Mouse (Mus musculus): Measurements from ENCODE around the gene Cdc14a. TPM values are rescaled to one million over a fixed set of nuclear protein-coding genes. Genes with fewer than 3 reads are reported as not detected.

Cdc14a gene
- polyA plus RNA-seq, 1 experiment from 2014 or later, result 15.7 TPM

- peaks cover 18% of the 10 kb centered on the region; the same call in 1 of the 2 replicates for H3K4me1 ChIP-seq (ENCODE audit: control insufficient read depth, insufficient read depth, low read length)
- no peak for ATAC-seq (ENCODE audit: insufficient number of reproducible peaks, insufficient read depth, low FRiP score, low read depth)
- H3K9ac ChIP-seq (replicated peaks; ENCODE audit: low read depth, low read length), result no peak overlapping the region
- WGBS, result 48% methylated on average over 8 of the region's 8 CpGs
- no peaks in the 10 kb centered on the region for H3K9me3 ChIP-seq (ENCODE audit: control insufficient read depth, low read depth, low read length)
- no peak overlapping the region for H3K4me3 ChIP-seq (ENCODE audit: low read depth, low read length)
- H3K27ac ChIP-seq (ENCODE audit: low read length), result 0 out of 2 replicates have a peak overlapping the region, but pooled peaks have one; percentile 15
- H3K27me3 ChIP-seq (ENCODE audit: control insufficient read depth, insufficient read depth, low read length), result no peaks in the 10 kb centered on the region
- no peak overlapping the region for H3K4me2 ChIP-seq (replicated peaks; ENCODE audit: low read depth, low read length)
- H3K36me3 ChIP-seq (ENCODE audit: control insufficient read depth, insufficient read depth, low read length), result no peaks in the 10 kb centered on the region
Observed at GRCm38 (mm10) chr3:116409486-116409885, 14.3 kb downstream of the Cdc14a start.

GRCm38 (mm10) chr3:116408856-116409255, 15.0 kb downstream of the Cdc14a start:
- Histone ChIP-seq H3K27ac (ENCODE audit: low read length) (no peak overlapping the region), H3K4me2 (replicated peaks; ENCODE audit: low read depth, low read length) (no peak overlapping the region), H3K9me3 (ENCODE audit: control insufficient read depth, low read depth, low read length) (no peaks in the 10 kb centered on the region), H3K4me3 (ENCODE audit: low read depth, low read length) (no peak overlapping the region), H3K4me1 (ENCODE audit: control insufficient read depth, insufficient read depth, low read length) (peaks cover 18% of the 10 kb centered on the region; the same call in 1 of the 2 replicates), H3K36me3 (ENCODE audit: control insufficient read depth, insufficient read depth, low read length) (no peaks in the 10 kb centered on the region), H3K9ac (replicated peaks; ENCODE audit: low read depth, low read length) (no peak overlapping the region), H3K27me3 (ENCODE audit: control insufficient read depth, insufficient read depth, low read length) (no peaks in the 10 kb centered on the region)
- ATAC-seq (ENCODE audit: insufficient number of reproducible peaks, insufficient read depth, low FRiP score, low read depth), result no peak
- 70% methylated on average over 10 of the region's 10 CpGs for WGBS

GRCm38 (mm10) chr3:116405516-116405915, 18.3 kb downstream of the Cdc14a start:
- Histone ChIP-seq H3K4me1 (ENCODE audit: control insufficient read depth, insufficient read depth, low read length) (peaks cover 11% of the 10 kb centered on the region; the same call in 1 of the 2 replicates), H3K9me3 (ENCODE audit: control insufficient read depth, low read depth, low read length) (no peaks in the 10 kb centered on the region), H3K36me3 (ENCODE audit: control insufficient read depth, insufficient read depth, low read length) (no peaks in the 10 kb centered on the region), H3K27ac (ENCODE audit: low read length) (no peak overlapping the region), H3K27me3 (ENCODE audit: control insufficient read depth, insufficient read depth, low read length) (no peaks in the 10 kb centered on the region), H3K4me3 (ENCODE audit: low read depth, low read length) (no peak overlapping the region), H3K9ac (replicated peaks; ENCODE audit: low read depth, low read length) (no peak overlapping the region), H3K4me2 (replicated peaks; ENCODE audit: low read depth, low read length) (no peak overlapping the region)
- WGBS, result 74% methylated on average over 9 of the region's 9 CpGs
- ATAC-seq (ENCODE audit: insufficient number of reproducible peaks, insufficient read depth, low FRiP score, low read depth), result no peak

DNA sequence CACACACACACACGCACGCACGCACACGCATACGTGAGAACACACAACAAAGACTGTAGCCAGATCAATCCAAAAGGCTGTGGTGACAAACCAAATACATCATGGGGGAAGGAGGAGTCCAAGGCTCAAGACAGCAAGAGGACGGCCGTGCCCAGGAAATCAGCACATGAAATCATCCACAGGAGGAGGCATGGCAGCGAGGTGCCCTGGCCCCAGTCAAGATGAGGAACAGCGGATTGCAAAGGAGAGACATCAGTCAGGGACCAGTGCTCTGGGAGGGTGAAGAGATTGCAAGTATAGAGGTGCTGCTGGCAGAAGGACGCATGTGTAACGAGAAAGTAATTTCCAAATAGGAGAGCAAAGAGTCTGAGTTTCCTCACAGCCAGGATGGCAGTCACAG, 22.4 kb downstream of the Cdc14a start:
- no peak for ATAC-seq (ENCODE audit: insufficient number of reproducible peaks, insufficient read depth, low FRiP score, low read depth)
- WGBS, result 90% methylated on average over 11 of the region's 11 CpGs

GRCm38 (mm10) chr3:116399349-116400090, 24.3 kb downstream of the Cdc14a start:
- no peaks in the 10 kb centered on the region for H3K9me3 ChIP-seq (ENCODE audit: control insufficient read depth, low read depth, low read length)

More for the DNA sequence above, 22.4 kb downstream of the Cdc14a start:
- H3K27ac ChIP-seq (ENCODE audit: low read length), result no peak overlapping the region
- no peak overlapping the region for H3K4me3 ChIP-seq (ENCODE audit: low read depth, low read length)
- no peaks in the 10 kb centered on the region for H3K9me3 ChIP-seq (ENCODE audit: control insufficient read depth, low read depth, low read length)
- no peaks in the 10 kb centered on the region for H3K4me1 ChIP-seq (ENCODE audit: control insufficient read depth, insufficient read depth, low read length)
- H3K36me3 ChIP-seq (ENCODE audit: control insufficient read depth, insufficient read depth, low read length), result no peaks in the 10 kb centered on the region
- H3K27me3 ChIP-seq (ENCODE audit: control insufficient read depth, insufficient read depth, low read length), result no peaks in the 10 kb centered on the region
- no peak overlapping the region for H3K9ac ChIP-seq (replicated peaks; ENCODE audit: low read depth, low read length)
- no peak overlapping the region for H3K4me2 ChIP-seq (replicated peaks; ENCODE audit: low read depth, low read length)

GRCm38 (mm10) chr3:116398543-116398942, 25.3 kb downstream of the Cdc14a start:
- no peak overlapping the region for H3K27ac ChIP-seq (ENCODE audit: low read length)
- no peak overlapping the region for H3K9ac ChIP-seq (replicated peaks; ENCODE audit: low read depth, low read length)
- WGBS, result 86% methylated on average over 10 of the region's 10 CpGs
- no peak for ATAC-seq (ENCODE audit: insufficient number of reproducible peaks, insufficient read depth, low FRiP score, low read depth)
- H3K36me3 ChIP-seq (ENCODE audit: control insufficient read depth, insufficient read depth, low read length), result no peaks in the 10 kb centered on the region
- H3K27me3 ChIP-seq (ENCODE audit: control insufficient read depth, insufficient read depth, low read length), result no peaks in the 10 kb centered on the region
- H3K4me2 ChIP-seq (replicated peaks; ENCODE audit: low read depth, low read length), result no peak overlapping the region
- no peaks in the 10 kb centered on the region for H3K9me3 ChIP-seq (ENCODE audit: control insufficient read depth, low read depth, low read length)
- H3K4me3 ChIP-seq (ENCODE audit: low read depth, low read length), result no peak overlapping the region
- H3K4me1 ChIP-seq (ENCODE audit: control insufficient read depth, insufficient read depth, low read length), result 0 out of 2 replicates have a peak, but pooled peaks cover 5% of the 10 kb centered on the region

More at GRCm38 (mm10) chr3:116399349-116400090, 24.3 kb downstream of the Cdc14a start:
- Histone ChIP-seq H3K27me3 (ENCODE audit: control insufficient read depth, insufficient read depth, low read length) (no peaks in the 10 kb centered on the region), H3K27ac (ENCODE audit: low read length) (no peak overlapping the region), H3K4me1 (ENCODE audit: control insufficient read depth, insufficient read depth, low read length) (0 out of 2 replicates have a peak, but pooled peaks cover 5% of the 10 kb centered on the region), H3K9ac (replicated peaks; ENCODE audit: low read depth, low read length) (no peak overlapping the region), H3K36me3 (ENCODE audit: control insufficient read depth, insufficient read depth, low read length) (no peaks in the 10 kb centered on the region), H3K4me2 (replicated peaks; ENCODE audit: low read depth, low read length) (no peak overlapping the region), H3K4me3 (ENCODE audit: low read depth, low read length) (no peak overlapping the region)
- no peak for ATAC-seq (ENCODE audit: insufficient number of reproducible peaks, insufficient read depth, low FRiP score, low read depth)
- WGBS, result 82% methylated on average over 22 of the region's 22 CpGs

DNA sequence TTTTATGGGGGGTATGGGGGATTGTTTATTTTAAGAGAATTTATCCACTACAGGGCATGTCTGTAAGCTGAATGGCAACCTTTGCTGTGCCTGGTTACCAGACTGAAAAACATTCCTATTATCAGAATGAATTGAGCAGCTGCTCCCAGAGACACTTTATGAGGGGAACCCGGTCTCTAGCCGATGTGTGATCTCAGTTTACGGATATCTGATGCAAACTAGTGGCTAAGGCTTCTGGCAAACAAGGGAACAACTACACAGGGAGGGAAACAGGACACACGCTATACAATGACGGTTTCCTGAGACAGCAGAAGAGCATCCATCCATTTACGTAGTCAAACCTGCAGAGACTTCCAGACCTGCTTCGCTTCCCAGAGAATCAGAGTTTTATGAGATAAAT, 25.9 kb downstream of the Cdc14a start:
- no peak overlapping the region for H3K4me3 ChIP-seq (ENCODE audit: low read depth, low read length)
- WGBS, result 82% methylated on average over 7 of the region's 7 CpGs
- H3K9ac ChIP-seq (replicated peaks; ENCODE audit: low read depth, low read length), result no peak overlapping the region
- H3K4me1 ChIP-seq (ENCODE audit: control insufficient read depth, insufficient read depth, low read length), result 0 out of 2 replicates have a peak, but pooled peaks cover 5% of the 10 kb centered on the region
- ATAC-seq (ENCODE audit: insufficient number of reproducible peaks, insufficient read depth, low FRiP score, low read depth), result no peak
- H3K27me3 ChIP-seq (ENCODE audit: control insufficient read depth, insufficient read depth, low read length), result no peaks in the 10 kb centered on the region
- H3K9me3 ChIP-seq (ENCODE audit: control insufficient read depth, low read depth, low read length), result no peaks in the 10 kb centered on the region
- H3K4me2 ChIP-seq (replicated peaks; ENCODE audit: low read depth, low read length), result no peak overlapping the region
- no peaks in the 10 kb centered on the region for H3K36me3 ChIP-seq (ENCODE audit: control insufficient read depth, insufficient read depth, low read length)
- no peak overlapping the region for H3K27ac ChIP-seq (ENCODE audit: low read length)

GRCm38 (mm10) chr3:116397341-116397740, 26.5 kb downstream of the Cdc14a start:
- Histone ChIP-seq H3K27ac (ENCODE audit: low read length) (no peak overlapping the region), H3K4me3 (ENCODE audit: low read depth, low read length) (no peak overlapping the region), H3K9me3 (ENCODE audit: control insufficient read depth, low read depth, low read length) (no peaks in the 10 kb centered on the region), H3K27me3 (ENCODE audit: control insufficient read depth, insufficient read depth, low read length) (no peaks in the 10 kb centered on the region), H3K36me3 (ENCODE audit: control insufficient read depth, insufficient read depth, low read length) (no peaks in the 10 kb centered on the region), H3K4me1 (ENCODE audit: control insufficient read depth, insufficient read depth, low read length) (0 out of 2 replicates have a peak, but pooled peaks cover 5% of the 10 kb centered on the region), H3K9ac (replicated peaks; ENCODE audit: low read depth, low read length) (no peak overlapping the region), H3K4me2 (replicated peaks; ENCODE audit: low read depth, low read length) (no peak overlapping the region)
- ATAC-seq (ENCODE audit: insufficient number of reproducible peaks, insufficient read depth, low FRiP score, low read depth), result no peak
- 85% methylated on average over 6 of the region's 6 CpGs for WGBS
